26 mouse cellular contexts compared by ENCODE assay signal in genomic region chr3:65926426-65926825, GRCm38 (mm10). TPM values are rescaled to one million over a fixed set of nuclear protein-coding genes. Genes with fewer than 3 reads are reported as not detected.
DNase-seq lines count a peak whose midpoint lies in the region; ATAC-seq and TF ChIP-seq lines count a peak whose summit lies in the region.
"Had no signal": no experiment of that assay in that cellular context is flagged by ENCODE, and none has a peak within 500 bp of the region (broad histone marks: within the 10 kb centered on the region; RNA-seq: fewer than 3 reads in every experiment).

No protein-coding gene starts in this region.

- no peak overlapping the region for H3K9ac ChIP-seq in forebrain, embryonic 16.5 days (replicated peaks; ENCODE audit: low read depth, low read length)
- H3K9ac ChIP-seq in intestine, embryonic 14.5 days (ENCODE audit: low read length) = no peak overlapping the region
- H3K9ac ChIP-seq in intestine, postnatal 0 days (ENCODE audit: low read depth, low read length) = no peak overlapping the region
- H3K9ac ChIP-seq: embryonic facial prominence, embryonic 15.5 days; forebrain, embryonic 12.5 days; forebrain, embryonic 15.5 days; heart, embryonic 13.5 days; hindbrain, embryonic 12.5 days; hindbrain, embryonic 15.5 days; intestine, embryonic 15.5 days had no signal

- H3K4me3 ChIP-seq in forebrain, embryonic 10.5 days = no peak overlapping the region
- H3K4me3 ChIP-seq in forebrain, embryonic 16.5 days (replicated peaks; ENCODE audit: low read length) = no peak overlapping the region
- H3K4me3 ChIP-seq in intestine, embryonic 14.5 days (ENCODE audit: low read depth, low read length) = no peak overlapping the region
- H3K4me3 ChIP-seq in intestine, postnatal 0 days (ENCODE audit: low read depth, low read length) = no peak overlapping the region
- no peak overlapping the region for H3K4me3 ChIP-seq in brown adipose tissue, adult 24 weeks (ENCODE audit: insufficient read depth, low read depth, low read length)
- H3K4me3 ChIP-seq in myocyte = peak overlapping the region; percentile 18
- H3K4me3 ChIP-seq: embryonic facial prominence, embryonic 15.5 days; forebrain, embryonic 12.5 days; forebrain, embryonic 15.5 days; heart, embryonic 13.5 days; hindbrain, embryonic 12.5 days; hindbrain, embryonic 15.5 days; intestine, embryonic 15.5 days had no signal

- no peak for TF ChIP-seq POLR2A in myocyte (IDR thresholded peaks at IDR 0.05; ENCODE audit: insufficient read length, low read depth)

- intact Hi-C loops in left cerebral cortex, postnatal 36 days (cut with DNase I) = loop anchor here (5.0 kb wide), 2 partner anchors 54 to 399 kb away; partner anchors contain the start of gene Tiparp

- H3K9me3 ChIP-seq in forebrain, embryonic 10.5 days = no peaks in the 10 kb centered on the region
- no peaks in the 10 kb centered on the region for H3K9me3 ChIP-seq in forebrain, embryonic 16.5 days (ENCODE audit: control insufficient read depth, low read length)
- no peaks in the 10 kb centered on the region for H3K9me3 ChIP-seq in intestine, embryonic 14.5 days (ENCODE audit: control insufficient read depth, low read length)
- H3K9me3 ChIP-seq in intestine, postnatal 0 days (ENCODE audit: control insufficient read depth) = no peaks in the 10 kb centered on the region
- H3K9me3 ChIP-seq: embryonic facial prominence, embryonic 15.5 days; forebrain, embryonic 12.5 days; forebrain, embryonic 15.5 days; G1E; heart, embryonic 13.5 days; hindbrain, embryonic 12.5 days; hindbrain, embryonic 15.5 days; intestine, embryonic 15.5 days had no signal

- no peak for ATAC-seq in forebrain, embryonic 16.5 days
- ATAC-seq in intestine, embryonic 14.5 days (replicated peaks; ENCODE audit: low FRiP score, low TSS enrichment, low read depth) = no peak
- no peak for ATAC-seq in intestine, postnatal 0 days
- ATAC-seq: forebrain, embryonic 15.5 days; intestine, embryonic 15.5 days had no signal

- no peaks in the 10 kb centered on the region for H3K36me3 ChIP-seq in forebrain, embryonic 10.5 days (replicated peaks)
- no peaks in the 10 kb centered on the region for H3K36me3 ChIP-seq in forebrain, embryonic 16.5 days (ENCODE audit: control insufficient read depth, insufficient read depth)
- H3K36me3 ChIP-seq in intestine, embryonic 14.5 days (ENCODE audit: control insufficient read depth, insufficient read depth, low read length) = no peaks in the 10 kb centered on the region
- H3K36me3 ChIP-seq in intestine, postnatal 0 days (ENCODE audit: control insufficient read depth, insufficient read depth) = no peaks in the 10 kb centered on the region
- no peaks in the 10 kb centered on the region for H3K36me3 ChIP-seq in myocyte (ENCODE audit: control insufficient read depth, insufficient read depth)
- H3K36me3 ChIP-seq: embryonic facial prominence, embryonic 15.5 days; forebrain, embryonic 12.5 days; forebrain, embryonic 15.5 days; G1E; heart, embryonic 13.5 days; hindbrain, embryonic 12.5 days; hindbrain, embryonic 15.5 days; intestine, embryonic 15.5 days had no signal

- H3K4me2 ChIP-seq in forebrain, embryonic 16.5 days (ENCODE audit: low read length) = no peak overlapping the region
- H3K4me2 ChIP-seq in intestine, embryonic 14.5 days (ENCODE audit: low read length) = no peak overlapping the region
- no peak overlapping the region for H3K4me2 ChIP-seq in intestine, postnatal 0 days (replicated peaks; ENCODE audit: low read depth)
- peak overlapping the region; percentile 73 for H3K4me2 ChIP-seq in myocyte (ENCODE audit: low read depth)
- H3K4me2 ChIP-seq: embryonic facial prominence, embryonic 15.5 days; forebrain, embryonic 12.5 days; forebrain, embryonic 15.5 days; heart, embryonic 13.5 days; hindbrain, embryonic 12.5 days; hindbrain, embryonic 15.5 days; intestine, embryonic 15.5 days had no signal

- H3K27me3 ChIP-seq in forebrain, embryonic 10.5 days (ENCODE audit: poor library complexity, severe bottlenecking) = no peaks in the 10 kb centered on the region; the same call in 1 of the 2 replicates
- no peaks in the 10 kb centered on the region for H3K27me3 ChIP-seq in forebrain, embryonic 16.5 days (replicated peaks; ENCODE audit: control insufficient read depth, insufficient read depth, low read length)
- H3K27me3 ChIP-seq in intestine, embryonic 14.5 days (replicated peaks; ENCODE audit: control insufficient read depth, insufficient read depth, low read length) = no peaks in the 10 kb centered on the region
- H3K27me3 ChIP-seq in intestine, postnatal 0 days (replicated peaks; ENCODE audit: control insufficient read depth, insufficient read depth, low read length) = no peaks in the 10 kb centered on the region
- H3K27me3 ChIP-seq in myocyte (ENCODE audit: control insufficient read depth, insufficient read depth, insufficient read length) = no peaks in the 10 kb centered on the region
- H3K27me3 ChIP-seq: CH12.LX; embryonic facial prominence, embryonic 15.5 days; forebrain, embryonic 12.5 days; forebrain, embryonic 15.5 days; heart, embryonic 13.5 days; hindbrain, embryonic 12.5 days; hindbrain, embryonic 15.5 days; intestine, embryonic 15.5 days; Patski had no signal

- peaks cover 29% of the 10 kb centered on the region for H3K4me1 ChIP-seq in forebrain, embryonic 10.5 days
- H3K4me1 ChIP-seq in forebrain, embryonic 16.5 days (replicated peaks; ENCODE audit: control insufficient read depth, insufficient read depth, low read length) = peaks cover 10% of the 10 kb centered on the region
- H3K4me1 ChIP-seq in intestine, embryonic 14.5 days (replicated peaks; ENCODE audit: control insufficient read depth, insufficient read depth, low read length) = peaks cover 15% of the 10 kb centered on the region
- peaks cover 8% of the 10 kb centered on the region; the same call in 1 of the 2 replicates for H3K4me1 ChIP-seq in intestine, postnatal 0 days (replicated peaks; ENCODE audit: control insufficient read depth, insufficient read depth, low read length)
- H3K4me1 ChIP-seq in brown adipose tissue, adult 24 weeks (ENCODE audit: control insufficient read depth, insufficient read depth, insufficient read length, low read length) = peaks cover 13% of the 10 kb centered on the region

- H3ac ChIP-seq in myocyte (ENCODE audit: control insufficient read depth, insufficient read length) = no peak overlapping the region

- peak; percentile 9 for DNase-seq in forebrain, embryonic 10.5 days (ENCODE audit: extremely low spot score, low spot score)
- peak; percentile 39 for DNase-seq in intestine, embryonic 14.5 days (ENCODE audit: low spot score)
- no peak for DNase-seq in left cerebral cortex, postnatal 36 days (ENCODE audit: low spot score in 2 of 2)
- DNase-seq: adrenal gland, postnatal 10 days; B cell, adult 2 months; cerebellum, adult 11 months; cerebellum, adult 2 months; cerebellum, adult 9-11 months; cerebellum, postnatal 25 days; embryo, embryonic 11 days; gastrocnemius, postnatal 10 days; gastrocnemius, postnatal 36 days had no signal

- H3K27ac ChIP-seq in forebrain, embryonic 10.5 days = no peak overlapping the region
- no peak overlapping the region for H3K27ac ChIP-seq in forebrain, embryonic 16.5 days (ENCODE audit: low read length)
- no peak overlapping the region for H3K27ac ChIP-seq in intestine, embryonic 14.5 days (ENCODE audit: low read depth)
- H3K27ac ChIP-seq in intestine, postnatal 0 days (ENCODE audit: low read depth, low read length) = no peak overlapping the region
- peak overlapping the region; percentile 67; the same call in 1 of the 2 replicates for H3K27ac ChIP-seq in brown adipose tissue, adult 24 weeks (replicated peaks; ENCODE audit: low read depth, low read length)
- H3K27ac ChIP-seq: forebrain, embryonic 12.5 days; forebrain, embryonic 15.5 days; hindbrain, embryonic 12.5 days; hindbrain, embryonic 15.5 days; intestine, embryonic 15.5 days had no signal

- TF ChIP-seq CTCF in intestine, postnatal 0 days (IDR thresholded peaks at IDR 0.05; ENCODE audit: low read depth) = no peak

- no peaks in the 10 kb centered on the region for H3K79me2 ChIP-seq in myocyte (ENCODE audit: control insufficient read depth, insufficient read depth)

- WGBS in forebrain, embryonic 10.5 days = 91% methylated on average over 5 of the region's 5 CpGs
- 88% methylated on average over 5 of the region's 5 CpGs for WGBS in forebrain, embryonic 16.5 days
- WGBS in intestine, embryonic 14.5 days = 90% methylated on average over 5 of the region's 5 CpGs
- 87% methylated on average over 5 of the region's 5 CpGs for WGBS in intestine, postnatal 0 days

TF ChIP-seq in myocyte, 11 proteins besides CTCF, POLR2A, EP300 and RAD21:
- TF ChIP-seq TCF12 (IDR thresholded peaks at IDR 0.05; ENCODE audit: insufficient read depth, poor library complexity, severe bottlenecking) (no peak), REST (IDR thresholded peaks at IDR 0.05; ENCODE audit: insufficient read depth, insufficient read length) (no peak), MYOG (IDR thresholded peaks at IDR 0.05; ENCODE audit: control insufficient read depth in 1 of 3, insufficient read depth in 1 of 3, insufficient read length in 2 of 3, low read depth in 2 of 3) (no peak), USF1 (IDR thresholded peaks at IDR 0.05; ENCODE audit: low read depth) (no peak), MYOD1 (IDR thresholded peaks at IDR 0.05; ENCODE audit: control insufficient read depth in 1 of 3, insufficient read length in 2 of 3, low read depth in 2 of 3) (no peak), TCF3 (IDR thresholded peaks at IDR 0.05; ENCODE audit: insufficient read length, low read depth) (no peak), POLR2AphosphoS2 (IDR thresholded peaks at IDR 0.05; ENCODE audit: insufficient read length, low read depth) (no peak)
TF ChIP-seq in myocyte: peak in this region for 0.

RNA-seq across cellular contexts. Expression of gene Ccnl1, which starts 31.6 kb away (rescaled TPM):
- polyA plus RNA-seq in forebrain, embryonic 10.5 days (2016; fragmentation: Nextera tagmentation; extraction: Ambion mirVana) = 99.3 and 107 TPM in 2 replicates
- polyA plus RNA-seq in forebrain, embryonic 16.5 days (2015; fragmentation: Nextera tagmentation; extraction: Ambion mirVana) = 78.0 and 96.6 TPM in 2 replicates
- 123 and 130 TPM in 2 replicates for polyA plus RNA-seq in intestine, embryonic 14.5 days (2014; fragmentation: Nextera tagmentation; extraction: Ambion mirVana)
- 47.6 and 52.8 TPM in 2 replicates for polyA plus RNA-seq in intestine, postnatal 0 days (2015; fragmentation: Nextera tagmentation; extraction: Ambion mirVana)
- 39.4 and 73.7 TPM in 2 replicates for polyA plus RNA-seq in brown adipose tissue, adult 24 weeks (2012; ENCODE audit: insufficient read depth, insufficient read length, missing spikeins)
- 12.8 TPM for polyA plus RNA-seq in myocyte (2012; fragmentation: generic; extraction: Trizol)
- total RNA-seq in left cerebral cortex, postnatal 36 days (2021) = 10 to 100 TPM; 40.0 to 57.9 TPM

Comparison
In these comparisons a context has a peak if more than half of its experiments do, and no peak if none do; other contexts are left out.
1. DNase-seq: peak in forebrain, embryonic 10.5 days (single experiment) and intestine, embryonic 14.5 days (single experiment); none in left cerebral cortex, postnatal 36 days (0 of 2).